Mouse (Mus musculus): ENCODE measurements around the gene Shq1. TPM values are rescaled to one million over a fixed set of nuclear protein-coding genes. Genes with fewer than 3 reads are reported as not detected.

The Shq1 gene
- total RNA-seq, 2 experiments from 2014 or later = 6.4 to 6.5 TPM

GRCm38 (mm10) chr6:100537042-100537441 is 133.9 kb downstream of the Shq1 start:
- DNase-seq (ENCODE audit: low spot score in 2 of 2) = no peak

- DNase-seq (ENCODE audit: low spot score in 2 of 2) = no peak
Measured at GRCm38 (mm10) chr6:100533364-100533763, 137.6 kb downstream of the Shq1 start.

GRCm38 (mm10) chr6:100532326-100532725 is 138.6 kb downstream of the Shq1 start:
- no peak for DNase-seq (ENCODE audit: low spot score in 2 of 2)

- no peak for DNase-seq (ENCODE audit: low spot score in 2 of 2)
Measured at GRCm38 (mm10) chr6:100529673-100530072, 141.3 kb downstream of the Shq1 start.

GRCm38 (mm10) chr6:100528556-100528955 is 142.4 kb downstream of the Shq1 start:
- DNase-seq (ENCODE audit: low spot score in 2 of 2) = no peak

GRCm38 (mm10) chr6:100527972-100528371 is 143.0 kb downstream of the Shq1 start:
- DNase-seq (ENCODE audit: low spot score in 2 of 2) = no peak

GRCm38 (mm10) chr6:100527161-100527560 is 143.8 kb downstream of the Shq1 start:
- no peak for DNase-seq (ENCODE audit: low spot score in 2 of 2)

- DNase-seq (ENCODE audit: low spot score in 2 of 2) = no peak
Measured at GRCm38 (mm10) chr6:100526066-100526465, 144.9 kb downstream of the Shq1 start.

GRCm38 (mm10) chr6:100525496-100525895 is 145.5 kb downstream of the Shq1 start:
- DNase-seq (ENCODE audit: low spot score in 2 of 2) = no peak

- DNase-seq (ENCODE audit: low spot score in 2 of 2) = no peak
Measured at GRCm38 (mm10) chr6:100522495-100522894, 148.5 kb downstream of the Shq1 start.

- DNase-seq (ENCODE audit: low spot score in 2 of 2) = no peak
Measured at GRCm38 (mm10) chr6:100521615-100522398, 149.2 kb downstream of the Shq1 start.

- DNase-seq (ENCODE audit: low spot score in 2 of 2) = no peak
Measured at GRCm38 (mm10) chr6:100520558-100521099, 150.3 kb downstream of the Shq1 start.

- no peak for DNase-seq (ENCODE audit: low spot score in 2 of 2)
Measured at GRCm38 (mm10) chr6:100519837-100520236, 151.1 kb downstream of the Shq1 start.

Other genes with a start within 250 kb of the Shq1 start
- 1 to 10 TPM; 1.6 to 1.9 TPM for gene Gxylt2, start 33.6 kb upstream of the Shq1 start, total RNA-seq (2021)
- gene Ppp4r2, start 162.5 kb upstream of the Shq1 start, total RNA-seq (2021) = 10 to 100 TPM; 75.6 to 78.4 TPM